Mouse (Mus musculus) kidney, embryonic 15.5 days (tissue): ENCODE data around the gene Cxcl12. TPM values are rescaled to one million over a fixed set of nuclear protein-coding genes. Genes with fewer than 3 reads are reported as not detected.
A peak's percentile ranks its signal among the peaks of the same experiment; 100 is the strongest.

Experiments used
- ATAC-seq: fragments of 200-750 bp; cut with Nextera tagmentation; replicated peaks from 2 replicates; pipeline ENCODE4 v1.8.0; 2017; ENCODE audit warnings: moderate TSS enrichment; ENCODE audit not compliant: low FRiP score
- H3K27ac ChIP-seq: fragments of 300-500 bp; sonication (generic); 2 replicates; pipeline ENCODE4 v1.5.1; 2015; ENCODE audit warnings: mild to moderate bottlenecking, inconsistent platforms
- H3K27me3 ChIP-seq: fragments of 300-500 bp; sonication (generic); 2 replicates; pipeline ENCODE4 v1.6.1; 2015; ENCODE audit warnings: inconsistent platforms
- H3K36me3 ChIP-seq: fragments of 300-500 bp; sonication (generic); 2 replicates; pipeline ENCODE4 v1.6.1; 2015; ENCODE audit warnings: inconsistent platforms
- H3K4me1 ChIP-seq: fragments of 300-500 bp; sonication (generic); 2 replicates; pipeline ENCODE4 v1.6.1; 2015; ENCODE audit warnings: inconsistent platforms
- H3K4me2 ChIP-seq: fragments of 300-500 bp; sonication (generic); 2 replicates; pipeline ENCODE4 v1.6.1; 2015; ENCODE audit warnings: moderate library complexity, mild to moderate bottlenecking, inconsistent platforms
- H3K4me3 ChIP-seq: fragments of 300-500 bp; sonication (generic); replicated peaks from 2 replicates; pipeline ENCODE4 v1.5.1; 2015; ENCODE audit warnings: mild to moderate bottlenecking, inconsistent platforms
- H3K9ac ChIP-seq: fragments of 300-500 bp; sonication (generic); 2 replicates; pipeline ENCODE4 v1.6.1; 2015; ENCODE audit warnings: mild to moderate bottlenecking, inconsistent platforms
- H3K9me3 ChIP-seq: fragments of 300-500 bp; sonication (generic); replicated peaks from 2 replicates; pipeline ENCODE4 v1.6.1; 2016; ENCODE audit warnings: inconsistent platforms
- WGBS: fragments of 180-500 bp; shearing (Covaris S2); methylation state at CpG from one replicate; pipeline ENCODE4 v1.1.7; 2015; ENCODE audit warnings: mixed read lengths; 5-methylcytosine and 5-hydroxymethylcytosine counted together
- polyA plus RNA-seq: library from polyadenylated mRNA; unstranded; fragments of >200 nt; fragmentation: Nextera tagmentation; extraction: Ambion mirVana; gene quantifications from 2 replicates; pipeline ENCODE4 v1.2.1, GENCODE M21; 2015

Gene Cxcl12
- polyA plus RNA-seq, 1 experiment from 2014 or later: 158 TPM

GRCm38 (mm10) chr6:117206834-117207233 is 38.5 kb downstream of the Cxcl12 start:
- no peaks in the 10 kb centered on the region for H3K4me1 ChIP-seq
- no peak overlapping the region for H3K9ac ChIP-seq
- ATAC-seq: no peak
- H3K36me3 ChIP-seq: no peaks in the 10 kb centered on the region
- no peaks in the 10 kb centered on the region for H3K9me3 ChIP-seq
- no peak overlapping the region for H3K27ac ChIP-seq
- WGBS: 89% methylated on average over 2 of the region's 2 CpGs
- H3K4me3 ChIP-seq: no peak overlapping the region
- no peak overlapping the region for H3K4me2 ChIP-seq
- H3K27me3 ChIP-seq: no peaks in the 10 kb centered on the region

GRCm38 (mm10) chr6:117207289-117207688 is 39.0 kb downstream of the Cxcl12 start:
- WGBS: 95% methylated on average over 1 of the region's 1 CpGs
- no peaks in the 10 kb centered on the region for H3K9me3 ChIP-seq
- no peaks in the 10 kb centered on the region for H3K4me1 ChIP-seq
- no peak for ATAC-seq
- no peak overlapping the region for H3K9ac ChIP-seq
- no peaks in the 10 kb centered on the region for H3K36me3 ChIP-seq
- H3K4me2 ChIP-seq: no peak overlapping the region
- H3K27ac ChIP-seq: no peak overlapping the region
- no peaks in the 10 kb centered on the region for H3K27me3 ChIP-seq
- no peak overlapping the region for H3K4me3 ChIP-seq

GRCm38 (mm10) chr6:117210086-117210485 is 41.8 kb downstream of the Cxcl12 start:
- H3K4me1 ChIP-seq: no peaks in the 10 kb centered on the region
- no peak overlapping the region for H3K4me2 ChIP-seq
- no peaks in the 10 kb centered on the region for H3K9me3 ChIP-seq
- ATAC-seq: no peak
- no peaks in the 10 kb centered on the region for H3K27me3 ChIP-seq
- no peak overlapping the region for H3K27ac ChIP-seq
- no peak overlapping the region for H3K4me3 ChIP-seq
- 45% methylated on average over 6 of the region's 6 CpGs for WGBS
- no peak overlapping the region for H3K9ac ChIP-seq
- no peaks in the 10 kb centered on the region for H3K36me3 ChIP-seq

- no peak overlapping the region for H3K9ac ChIP-seq
- 51% methylated on average over 6 of the region's 6 CpGs for WGBS
- no peak overlapping the region for H3K4me2 ChIP-seq
- H3K27me3 ChIP-seq: no peaks in the 10 kb centered on the region
- no peaks in the 10 kb centered on the region for H3K4me1 ChIP-seq
- no peaks in the 10 kb centered on the region for H3K36me3 ChIP-seq
- no peak for ATAC-seq
- no peak overlapping the region for H3K27ac ChIP-seq
- H3K4me3 ChIP-seq: no peak overlapping the region
- H3K9me3 ChIP-seq: no peaks in the 10 kb centered on the region
Observed at GRCm38 (mm10) chr6:117210536-117210935, 42.2 kb downstream of the Cxcl12 start.

- WGBS: 87% methylated on average over 5 of the region's 5 CpGs
- no peak overlapping the region for H3K4me2 ChIP-seq
Observed at GRCm38 (mm10) chr6:117214506-117214905, 46.2 kb downstream of the Cxcl12 start.

GRCm38 (mm10) chr6:117218442-117219299 is 50.3 kb downstream of the Cxcl12 start:
- H3K27ac ChIP-seq: peak overlapping the region; percentile 37; the same call in 1 of the 2 replicates
- no peak overlapping the region for H3K9ac ChIP-seq
- H3K4me2 ChIP-seq: no peak overlapping the region
- no peak for ATAC-seq
- 83% methylated on average over 9 of the region's 9 CpGs for WGBS
- H3K4me1 ChIP-seq: peaks cover 20% of the 10 kb centered on the region
- no peaks in the 10 kb centered on the region for H3K36me3 ChIP-seq
- H3K4me3 ChIP-seq: no peak overlapping the region
- no peaks in the 10 kb centered on the region for H3K9me3 ChIP-seq
- H3K27me3 ChIP-seq: no peaks in the 10 kb centered on the region

More at GRCm38 (mm10) chr6:117214506-117214905, 46.2 kb downstream of the Cxcl12 start:
- no peak overlapping the region for H3K9ac ChIP-seq
- no peak overlapping the region for H3K4me3 ChIP-seq
- ATAC-seq: no peak
- H3K27ac ChIP-seq: no peak overlapping the region
- H3K27me3 ChIP-seq: no peaks in the 10 kb centered on the region
- 0 out of 2 replicates have a peak, but pooled peaks cover 3% of the 10 kb centered on the region for H3K4me1 ChIP-seq
- H3K36me3 ChIP-seq: no peaks in the 10 kb centered on the region
- no peaks in the 10 kb centered on the region for H3K9me3 ChIP-seq

- Histone ChIP-seq H3K4me2 (no peak overlapping the region), H3K27ac (peak overlapping the region; percentile 37; the same call in 1 of the 2 replicates), H3K4me3 (no peak overlapping the region), H3K9ac (no peak overlapping the region), H3K4me1 (peaks cover 20% of the 10 kb centered on the region), H3K36me3 (no peaks in the 10 kb centered on the region), H3K9me3 (no peaks in the 10 kb centered on the region), H3K27me3 (no peaks in the 10 kb centered on the region)
- 0 out of 2 replicates have a peak, but pooled peaks have one; percentile 22 for ATAC-seq
- WGBS: 46% methylated on average over 3 of the region's 3 CpGs
Observed at GRCm38 (mm10) chr6:117219300-117219680, 51.0 kb downstream of the Cxcl12 start.

GRCm38 (mm10) chr6:117219911-117220481 is 51.7 kb downstream of the Cxcl12 start:
- Histone ChIP-seq H3K9me3 (no peaks in the 10 kb centered on the region), H3K4me3 (no peak overlapping the region), H3K4me2 (no peak overlapping the region), H3K27ac (peak overlapping the region; percentile 37), H3K36me3 (no peaks in the 10 kb centered on the region), H3K9ac (no peak overlapping the region), H3K4me1 (peaks cover 20% of the 10 kb centered on the region), H3K27me3 (no peaks in the 10 kb centered on the region)
- ATAC-seq: no peak
- 66% methylated on average over 7 of the region's 7 CpGs for WGBS

GRCm38 (mm10) chr6:117220831-117221345 is 52.6 kb downstream of the Cxcl12 start:
- H3K27ac ChIP-seq: peak overlapping the region; percentile 24; the same call in 1 of the 2 replicates
- H3K27me3 ChIP-seq: no peaks in the 10 kb centered on the region
- no peak for ATAC-seq
- no peak overlapping the region for H3K9ac ChIP-seq
- no peaks in the 10 kb centered on the region for H3K9me3 ChIP-seq
- WGBS: 23% methylated on average over 11 of the region's 11 CpGs
- no peaks in the 10 kb centered on the region for H3K36me3 ChIP-seq
- peaks cover 20% of the 10 kb centered on the region for H3K4me1 ChIP-seq
- H3K4me3 ChIP-seq: no peak overlapping the region
- H3K4me2 ChIP-seq: no peak overlapping the region
